Comparison of ENCODE assay signal across 8 mouse cellular contexts in genomic region chr11:60729217-60729641, GRCm38 (mm10). TPM values are rescaled to one million over a fixed set of nuclear protein-coding genes. Genes with fewer than 3 reads are reported as not detected.
DNase-seq lines count a peak whose midpoint lies in the region; ATAC-seq lines count a peak whose summit lies in the region.

No protein-coding gene starts in this region.

- H3K4me2 ChIP-seq in limb, embryonic 13.5 days (replicated peaks), result peak overlapping the region; percentile 80
- peak overlapping the region; percentile 85 for H3K4me2 ChIP-seq in neural tube, embryonic 15.5 days

- no peaks in the 10 kb centered on the region for H3K27me3 ChIP-seq in limb, embryonic 13.5 days
- H3K27me3 ChIP-seq in neural tube, embryonic 15.5 days (replicated peaks), result no peaks in the 10 kb centered on the region

- peak overlapping the region; percentile 80 for H3K4me3 ChIP-seq in limb, embryonic 13.5 days
- H3K4me3 ChIP-seq in neural tube, embryonic 15.5 days (replicated peaks), result peak overlapping the region; percentile 85

- DNase-seq in CD4-positive, CD25-positive, alpha-beta regulatory T cell, adult 2 months (ENCODE audit: low read depth, low spot score), result peak; percentile 12
- peak; percentile 11 for DNase-seq in NIH3T3 (ENCODE audit: low read depth)
- DNase-seq in gastrocnemius, postnatal 25 days, result peak; percentile 78
- no peak for DNase-seq in testis, postnatal 14 days (ENCODE audit: low spot score)
- DNase-seq in testis, postnatal 10 days (ENCODE audit: low spot score), result no peak

- peaks cover 25% of the 10 kb centered on the region for H3K4me1 ChIP-seq in limb, embryonic 13.5 days
- peaks cover 41% of the 10 kb centered on the region for H3K4me1 ChIP-seq in neural tube, embryonic 15.5 days

- H3K27ac ChIP-seq in limb, embryonic 13.5 days, result no peak overlapping the region
- no peak overlapping the region for H3K27ac ChIP-seq in neural tube, embryonic 15.5 days (replicated peaks)

- no peak for ATAC-seq in CD4-positive, CD25-positive, alpha-beta regulatory T cell, adult 4 months
- no peak for ATAC-seq in limb, embryonic 13.5 days (ENCODE audit: low FRiP score, low read depth)
- no peak for ATAC-seq in neural tube, embryonic 15.5 days (ENCODE audit: low FRiP score)

- H3K9me3 ChIP-seq in limb, embryonic 13.5 days, result no peaks in the 10 kb centered on the region
- H3K9me3 ChIP-seq in neural tube, embryonic 15.5 days (replicated peaks), result no peaks in the 10 kb centered on the region

- peaks cover 49% of the 10 kb centered on the region for H3K36me3 ChIP-seq in limb, embryonic 13.5 days
- H3K36me3 ChIP-seq in neural tube, embryonic 15.5 days, result peaks cover 42% of the 10 kb centered on the region

- WGBS in limb, embryonic 13.5 days, result 80% methylated on average over 6 of the region's 6 CpGs
- WGBS in neural tube, embryonic 15.5 days, result 83% methylated on average over 6 of the region's 6 CpGs

- peak overlapping the region; percentile 70; the same call in 1 of the 2 replicates for H3K9ac ChIP-seq in limb, embryonic 13.5 days
- H3K9ac ChIP-seq in neural tube, embryonic 15.5 days (replicated peaks), result 0 out of 2 replicates have a peak overlapping the region, but pooled peaks have one; percentile 2

RNA-seq across cellular contexts. Expression of gene Mief2, which starts 1.0 kb away (rescaled TPM):
- 10 to 100 TPM in 1 of 2 experiments, 1 to 10 TPM in 1; 9.1 to 12.2 TPM for polyA plus RNA-seq in CD4-positive, CD25-positive, alpha-beta regulatory T cell, adult 4 months (2017; shearing (Covaris generic))
- total RNA-seq in gastrocnemius, postnatal 25 days (2021), result 10 to 100 TPM; 73.9 to 91.2 TPM
- polyA plus RNA-seq in limb, embryonic 13.5 days (2015; fragmentation: Nextera tagmentation; extraction: Ambion mirVana), result 17.9 and 19.7 TPM in 2 replicates
- 23.1 and 25.3 TPM in 2 replicates for polyA plus RNA-seq in neural tube, embryonic 15.5 days (2015; fragmentation: Nextera tagmentation; extraction: Ambion mirVana)

RNA-seq across cellular contexts. Expression of gene Flii, which starts 2.2 kb away (rescaled TPM):
- 100 to 1,000 TPM in 1 of 2 experiments, 10 to 100 TPM in 1; 67.8 to 101 TPM for polyA plus RNA-seq in CD4-positive, CD25-positive, alpha-beta regulatory T cell, adult 4 months (2017; shearing (Covaris generic))
- 10 to 100 TPM; 85.4 to 97.7 TPM for total RNA-seq in gastrocnemius, postnatal 25 days (2021)
- polyA plus RNA-seq in limb, embryonic 13.5 days (2015; fragmentation: Nextera tagmentation; extraction: Ambion mirVana), result 65.2 and 68.1 TPM in 2 replicates
- polyA plus RNA-seq in neural tube, embryonic 15.5 days (2015; fragmentation: Nextera tagmentation; extraction: Ambion mirVana), result 68.3 and 73.6 TPM in 2 replicates

RNA-seq across cellular contexts. Expression of gene Llgl1, which starts 29.7 kb away (rescaled TPM):
- 10 to 100 TPM in 1 of 2 experiments, 1 to 10 TPM in 1; 9.7 to 12.8 TPM for polyA plus RNA-seq in CD4-positive, CD25-positive, alpha-beta regulatory T cell, adult 4 months (2017; shearing (Covaris generic))
- total RNA-seq in gastrocnemius, postnatal 25 days (2021), result 1 to 10 TPM; 8.3 to 9.1 TPM
- 76.6 and 83.9 TPM in 2 replicates for polyA plus RNA-seq in limb, embryonic 13.5 days (2015; fragmentation: Nextera tagmentation; extraction: Ambion mirVana)
- polyA plus RNA-seq in neural tube, embryonic 15.5 days (2015; fragmentation: Nextera tagmentation; extraction: Ambion mirVana), result 35.0 and 36.4 TPM in 2 replicates

RNA-seq across cellular contexts. Expression of gene Top3a, which starts 47.9 kb away (rescaled TPM):
- 10 to 100 TPM; 13.8 to 25.0 TPM for polyA plus RNA-seq in CD4-positive, CD25-positive, alpha-beta regulatory T cell, adult 4 months (2017; shearing (Covaris generic))
- total RNA-seq in gastrocnemius, postnatal 25 days (2021), result 1 to 10 TPM; 3.2 to 3.3 TPM
- 18.9 and 22.0 TPM in 2 replicates for polyA plus RNA-seq in limb, embryonic 13.5 days (2015; fragmentation: Nextera tagmentation; extraction: Ambion mirVana)
- 6.7 and 8.6 TPM in 2 replicates for polyA plus RNA-seq in neural tube, embryonic 15.5 days (2015; fragmentation: Nextera tagmentation; extraction: Ambion mirVana)

RNA-seq across cellular contexts. Expression of gene Smcr8, which starts 48.1 kb away (rescaled TPM):
- 1 to 10 TPM; 5.7 to 6.6 TPM for polyA plus RNA-seq in CD4-positive, CD25-positive, alpha-beta regulatory T cell, adult 4 months (2017; shearing (Covaris generic))
- total RNA-seq in gastrocnemius, postnatal 25 days (2021), result 10 to 100 TPM; 13.4 to 15.3 TPM
- polyA plus RNA-seq in limb, embryonic 13.5 days (2015; fragmentation: Nextera tagmentation; extraction: Ambion mirVana), result 5.4 and 7.0 TPM in 2 replicates
- 4.8 and 5.2 TPM in 2 replicates for polyA plus RNA-seq in neural tube, embryonic 15.5 days (2015; fragmentation: Nextera tagmentation; extraction: Ambion mirVana)

Comparison
In these comparisons a context has a peak if more than half of its experiments do, and no peak if none do; other contexts are left out.
1. DNase-seq: peak in CD4-positive, CD25-positive, alpha-beta regulatory T cell, adult 2 months (single experiment), NIH3T3 (single experiment) and gastrocnemius, postnatal 25 days (single experiment); none in testis, postnatal 14 days (single experiment) and testis, postnatal 10 days (single experiment).